Mouse (Mus musculus) forebrain, embryonic 10.5 days (tissue): ENCODE measurements around the gene Tada2a. TPM values are rescaled to one million over a fixed set of nuclear protein-coding genes. Genes with fewer than 3 reads are reported as not detected.

Source experiments
- DNase-seq: peaks from one replicate; pipeline ENCODE4 v3.0.0-alpha.2; 2017; ENCODE audit warnings: low spot score; ENCODE audit errors: extremely low spot score
- H3K27ac ChIP-seq: fragments of 300-500 bp; sonication (generic); 2 replicates; pipeline ENCODE4 v1.5.1; 2016; ENCODE audit warnings: mild to moderate bottlenecking
- H3K27me3 ChIP-seq: fragments of 300-500 bp; sonication (generic); 2 replicates; pipeline ENCODE4 v1.6.1; 2016; ENCODE audit warnings: mild to moderate bottlenecking; ENCODE audit not compliant: poor library complexity, severe bottlenecking
- H3K36me3 ChIP-seq: fragments of 300-500 bp; sonication (generic); replicated peaks from 2 replicates; pipeline ENCODE4 v1.6.1; 2016; ENCODE audit warnings: mild to moderate bottlenecking, moderate library complexity
- H3K4me1 ChIP-seq: fragments of 300-500 bp; sonication (generic); 2 replicates; pipeline ENCODE4 v1.6.1; 2016
- H3K4me3 ChIP-seq: fragments of 300-500 bp; sonication (generic); 2 replicates; pipeline ENCODE4 v1.5.1; 2016; ENCODE audit warnings: mild to moderate bottlenecking, moderate library complexity
- H3K9me3 ChIP-seq: fragments of 300-500 bp; sonication (generic); 2 replicates; pipeline ENCODE4 v1.6.1; 2016; ENCODE audit warnings: mild to moderate bottlenecking, moderate library complexity
- WGBS: fragments of 180-500 bp; shearing (Covaris S2); methylation state at CpG from one replicate; pipeline ENCODE4 v1.1.7; 2016; 5-methylcytosine and 5-hydroxymethylcytosine counted together
- polyA plus RNA-seq: library from polyadenylated mRNA; unstranded; fragments of >200 nt; fragmentation: Nextera tagmentation; extraction: Ambion mirVana; gene quantifications from 2 replicates; pipeline ENCODE4 v1.2.1, GENCODE M21; 2016

The Tada2a gene
- polyA plus RNA-seq, 1 experiment from 2014 or later, result 43.7 TPM

DNA sequence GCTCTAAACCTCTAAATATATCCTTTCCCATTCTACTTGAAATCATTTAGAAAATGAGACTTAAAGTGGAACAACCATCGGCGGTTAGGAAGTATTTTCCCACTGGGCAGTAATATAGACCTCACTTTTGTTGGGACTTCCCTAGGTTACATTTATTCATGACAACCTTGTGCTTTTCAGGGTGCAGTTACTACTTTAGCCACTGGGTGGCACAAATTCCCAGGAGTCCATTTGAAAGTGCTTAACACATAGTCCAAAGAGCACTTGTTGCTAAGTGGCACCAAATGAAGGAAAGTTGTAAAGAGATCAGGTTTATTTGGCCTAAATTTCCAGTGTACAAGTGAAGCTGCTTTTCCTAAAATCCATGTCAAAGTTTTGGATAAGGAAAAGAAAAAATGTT is 12.4 kb upstream of the Tada2a start:
- Histone ChIP-seq H3K9me3 (no peaks in the 10 kb centered on the region), H3K27me3 (no peaks in the 10 kb centered on the region), H3K4me3 (no peak overlapping the region), H3K4me1 (peaks cover 11% of the 10 kb centered on the region), H3K27ac (no peak overlapping the region), H3K36me3 (no peaks in the 10 kb centered on the region)
- peak; percentile 39 for DNase-seq
- 60% methylated on average over 2 of the region's 2 CpGs for WGBS

DNA sequence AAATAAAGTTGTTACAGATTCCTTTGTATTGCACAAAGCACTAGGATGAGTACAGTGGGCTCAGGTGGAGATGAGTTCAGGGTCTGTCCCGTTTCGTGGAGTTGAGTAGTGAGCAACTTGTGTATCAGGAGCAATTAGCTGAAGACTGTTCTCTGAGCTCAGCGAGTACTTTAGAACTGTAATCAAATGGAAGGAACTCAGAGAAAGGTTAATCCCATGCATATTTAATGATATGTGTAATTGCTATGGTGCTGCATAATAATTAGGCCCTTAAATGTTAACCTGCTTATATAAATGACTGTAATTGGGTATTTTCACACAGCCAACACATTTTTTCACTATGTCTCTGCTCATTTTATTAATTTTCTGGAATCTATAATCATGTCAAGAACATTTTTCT is 7.1 kb upstream of the Tada2a start:
- DNase-seq, result no peak
- no peak overlapping the region for H3K27ac ChIP-seq
- no peaks in the 10 kb centered on the region for H3K36me3 ChIP-seq
- peaks cover 6% of the 10 kb centered on the region for H3K4me1 ChIP-seq
- 86% methylated on average over 3 of the region's 3 CpGs for WGBS
- H3K9me3 ChIP-seq, result no peaks in the 10 kb centered on the region
- no peaks in the 10 kb centered on the region for H3K27me3 ChIP-seq
- no peak overlapping the region for H3K4me3 ChIP-seq

DNA sequence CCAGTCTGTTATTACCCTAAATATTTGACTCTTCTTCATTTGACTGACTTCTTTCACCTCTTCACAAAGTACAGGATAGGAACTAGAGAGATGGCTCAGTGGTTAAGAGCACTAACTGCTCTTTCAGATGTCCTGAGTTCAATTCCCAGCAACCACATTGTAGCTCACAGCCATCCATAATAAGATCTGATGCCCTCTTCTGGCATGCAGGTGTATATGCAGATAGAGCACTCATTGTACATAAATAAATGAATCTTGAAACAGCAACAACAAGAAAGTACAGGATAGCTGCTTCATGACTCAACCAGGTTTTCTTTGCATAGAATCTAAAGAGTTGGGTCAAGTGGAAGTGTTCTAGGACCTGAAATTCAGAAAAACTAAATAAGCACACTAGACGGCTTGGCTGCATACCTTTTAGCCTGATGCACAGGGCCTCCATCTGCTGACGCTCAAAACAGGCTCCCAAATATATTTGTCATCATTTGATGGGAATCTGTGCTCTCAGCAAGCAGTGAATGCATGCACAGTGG is 5.0 kb upstream of the Tada2a start:
- H3K4me3 ChIP-seq, result no peak overlapping the region
- no peak for DNase-seq
- no peaks in the 10 kb centered on the region for H3K36me3 ChIP-seq
- H3K9me3 ChIP-seq, result no peaks in the 10 kb centered on the region
- peaks cover 15% of the 10 kb centered on the region for H3K4me1 ChIP-seq
- H3K27ac ChIP-seq, result no peak overlapping the region
- no peaks in the 10 kb centered on the region for H3K27me3 ChIP-seq
- 96% methylated on average over 2 of the region's 2 CpGs for WGBS

DNA sequence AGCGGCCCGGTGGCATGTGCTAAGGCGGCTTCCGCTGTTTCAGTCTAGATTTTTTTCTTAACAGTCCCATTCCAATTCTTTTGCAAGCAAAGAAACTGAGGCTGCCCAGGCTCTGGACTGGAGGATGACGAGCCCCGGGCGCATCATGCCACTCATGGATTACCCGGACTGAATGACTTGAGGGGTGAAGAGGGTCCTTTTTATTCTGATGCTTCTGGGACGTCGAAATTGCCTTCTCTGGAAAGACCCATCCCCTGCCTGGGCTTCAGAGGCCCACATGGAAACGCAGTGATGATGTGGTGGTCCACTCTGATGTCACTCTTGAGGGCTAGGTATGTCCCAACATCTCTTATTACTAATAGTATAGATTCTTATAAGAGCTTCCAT is 392 bp upstream of the Tada2a start:
- WGBS, result 8% methylated on average over 11 of the region's 11 CpGs
- peaks cover 19% of the 10 kb centered on the region for H3K4me1 ChIP-seq
- peaks cover 28% of the 10 kb centered on the region for H3K36me3 ChIP-seq
- no peaks in the 10 kb centered on the region for H3K27me3 ChIP-seq
- no peaks in the 10 kb centered on the region for H3K9me3 ChIP-seq
- peak overlapping the region; percentile 68 for H3K4me3 ChIP-seq
- peak overlapping the region; percentile 95 for H3K27ac ChIP-seq
- DNase-seq, result no peak

DNA sequence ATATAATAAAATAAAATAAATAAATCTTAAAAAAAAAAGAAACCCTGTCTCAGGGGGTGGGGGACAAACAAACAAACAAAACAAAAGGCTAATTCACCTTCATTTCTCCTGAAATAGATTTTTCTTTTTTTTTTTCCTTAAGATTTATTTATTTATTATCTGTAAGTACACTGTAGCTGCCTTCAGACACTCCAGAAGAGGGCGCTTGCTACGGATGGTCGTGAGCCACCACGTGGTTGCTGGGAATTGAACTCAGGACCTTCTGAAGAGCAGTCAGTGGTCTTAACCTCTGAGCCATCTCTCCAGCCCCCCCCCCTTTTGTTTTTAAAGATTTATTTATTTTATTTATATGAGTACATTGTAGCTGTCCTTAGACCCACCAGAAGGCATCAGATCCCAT is 1.4 kb downstream of the Tada2a start:
- peak overlapping the region; percentile 68; the same call in 1 of the 2 replicates for H3K4me3 ChIP-seq
- H3K4me1 ChIP-seq, result peaks cover 19% of the 10 kb centered on the region
- DNase-seq, result no peak
- no peaks in the 10 kb centered on the region for H3K27me3 ChIP-seq
- H3K36me3 ChIP-seq, result peaks cover 45% of the 10 kb centered on the region
- H3K27ac ChIP-seq, result no peak overlapping the region
- WGBS, result 91% methylated on average over 4 of the region's 4 CpGs
- H3K9me3 ChIP-seq, result no peaks in the 10 kb centered on the region

DNA sequence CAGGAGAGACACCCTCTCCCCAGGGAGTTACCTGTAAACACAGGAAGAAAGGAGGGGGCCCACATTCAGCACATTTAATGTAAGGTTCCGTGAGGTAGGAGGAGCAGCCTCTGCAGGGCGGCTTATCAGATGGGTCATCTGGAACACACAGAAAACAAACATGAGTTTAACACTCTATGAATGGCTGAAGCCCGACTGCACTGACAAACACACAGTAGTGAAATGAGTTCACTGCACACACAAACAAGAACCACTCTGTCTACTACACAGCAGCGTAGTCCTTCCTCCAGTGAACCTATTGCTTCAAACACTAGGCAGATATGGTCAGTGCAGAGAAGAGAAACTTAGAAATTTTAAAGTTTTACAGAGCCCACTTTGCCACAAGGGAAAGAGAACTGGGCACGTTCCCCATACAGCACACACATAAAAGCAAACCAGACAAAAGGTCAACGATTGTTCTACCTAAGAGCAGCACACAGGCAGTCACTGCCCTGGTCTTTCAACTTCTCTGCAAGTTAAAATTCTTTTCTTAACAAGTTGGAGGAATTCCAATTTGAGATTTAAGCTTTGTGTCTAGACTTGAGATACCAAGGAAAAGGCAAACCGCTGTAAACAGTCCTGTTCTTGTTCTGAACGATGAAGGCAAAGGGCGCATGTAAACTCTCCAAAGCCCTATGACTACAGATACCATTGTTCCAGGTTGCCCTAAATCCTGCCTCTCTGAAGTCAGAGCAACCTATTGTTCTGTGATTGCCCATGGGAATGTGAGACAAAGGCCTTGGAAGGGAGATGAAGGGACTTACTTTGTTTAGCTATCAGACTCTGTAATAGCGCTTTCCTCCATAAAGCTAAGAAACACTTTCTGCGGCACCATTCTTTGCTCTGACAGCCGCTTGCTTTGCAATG is 8.1 kb downstream of the Tada2a start:
- H3K27ac ChIP-seq, result no peak overlapping the region
- no peak overlapping the region for H3K4me3 ChIP-seq
- no peaks in the 10 kb centered on the region for H3K9me3 ChIP-seq
- H3K4me1 ChIP-seq, result no peaks in the 10 kb centered on the region
- peaks cover 98% of the 10 kb centered on the region for H3K36me3 ChIP-seq
- H3K27me3 ChIP-seq, result no peaks in the 10 kb centered on the region
- no peak for DNase-seq
- WGBS, result 88% methylated on average over 12 of the region's 12 CpGs

DNA sequence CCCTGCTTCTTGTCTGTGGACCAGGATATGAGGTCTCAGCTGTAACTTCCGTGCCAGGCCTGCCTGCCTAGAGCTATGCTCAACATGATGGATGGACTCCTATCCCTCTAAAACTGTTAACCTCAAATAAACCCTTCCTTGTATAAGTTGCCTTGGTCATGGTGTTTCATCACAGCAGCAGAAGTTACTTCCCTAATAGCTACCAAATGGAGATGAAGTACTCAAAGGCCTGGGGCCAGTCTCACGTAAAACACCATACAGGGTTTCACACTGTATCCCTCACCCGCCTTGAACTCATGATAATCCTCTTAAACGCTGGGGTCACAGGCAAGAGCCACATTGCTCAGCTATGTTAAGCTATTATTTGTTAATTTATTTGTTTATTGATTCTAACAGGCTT is 12.0 kb downstream of the Tada2a start:
- H3K9me3 ChIP-seq, result no peaks in the 10 kb centered on the region
- peaks cover 96% of the 10 kb centered on the region for H3K36me3 ChIP-seq
- 92% methylated on average over 4 of the region's 4 CpGs for WGBS
- H3K27me3 ChIP-seq, result no peaks in the 10 kb centered on the region
- DNase-seq, result no peak
- no peak overlapping the region for H3K4me3 ChIP-seq
- H3K27ac ChIP-seq, result no peak overlapping the region
- no peaks in the 10 kb centered on the region for H3K4me1 ChIP-seq

DNA sequence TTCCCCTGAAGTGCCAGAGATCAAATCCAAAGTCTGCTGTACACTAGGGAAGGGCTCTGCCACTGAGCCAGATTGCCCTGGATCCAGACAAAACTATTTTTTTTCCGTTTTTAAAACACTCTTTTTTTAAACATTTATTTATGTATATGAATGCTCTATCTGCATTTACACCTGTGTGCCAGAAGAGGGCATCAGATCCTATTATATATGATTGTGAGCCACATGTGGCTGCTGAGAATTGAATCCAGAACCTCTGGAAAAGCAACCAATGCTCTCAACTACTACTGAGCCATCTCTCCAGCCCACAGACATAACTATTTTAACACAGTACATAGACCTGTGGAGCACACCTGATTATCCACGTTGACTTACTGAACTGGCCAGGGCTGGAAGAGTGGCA is 13.2 kb downstream of the Tada2a start:
- Histone ChIP-seq H3K27me3 (no peaks in the 10 kb centered on the region), H3K4me1 (no peaks in the 10 kb centered on the region), H3K9me3 (no peaks in the 10 kb centered on the region), H3K36me3 (peaks cover 95% of the 10 kb centered on the region), H3K4me3 (no peak overlapping the region), H3K27ac (no peak overlapping the region)
- no peak for DNase-seq
- 64% methylated on average over 2 of the region's 2 CpGs for WGBS

DNA sequence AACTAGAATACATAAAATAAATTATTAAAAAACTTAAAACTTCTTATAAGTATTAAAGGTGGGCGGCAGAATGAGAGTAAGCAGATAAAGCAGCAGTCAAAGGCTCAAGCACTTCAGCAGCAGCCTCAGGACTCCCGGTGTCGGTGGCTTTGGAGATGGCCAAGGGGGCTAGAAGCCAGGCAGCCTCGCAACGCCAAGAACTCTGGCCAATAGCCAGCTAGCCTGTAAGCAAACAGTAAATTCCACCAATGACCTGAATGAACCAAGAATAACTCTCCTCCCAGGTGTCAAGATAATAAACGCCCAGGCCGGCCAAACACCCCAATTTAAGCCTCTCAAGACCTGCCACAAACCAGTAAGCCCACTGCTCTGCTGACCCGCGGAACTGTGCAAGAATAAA is 13.8 kb downstream of the Tada2a start:
- DNase-seq, result no peak
- H3K4me3 ChIP-seq, result no peak overlapping the region
- H3K36me3 ChIP-seq, result peaks cover 95% of the 10 kb centered on the region
- 94% methylated on average over 9 of the region's 9 CpGs for WGBS
- no peaks in the 10 kb centered on the region for H3K27me3 ChIP-seq
- no peaks in the 10 kb centered on the region for H3K4me1 ChIP-seq
- no peaks in the 10 kb centered on the region for H3K9me3 ChIP-seq
- no peak overlapping the region for H3K27ac ChIP-seq

DNA sequence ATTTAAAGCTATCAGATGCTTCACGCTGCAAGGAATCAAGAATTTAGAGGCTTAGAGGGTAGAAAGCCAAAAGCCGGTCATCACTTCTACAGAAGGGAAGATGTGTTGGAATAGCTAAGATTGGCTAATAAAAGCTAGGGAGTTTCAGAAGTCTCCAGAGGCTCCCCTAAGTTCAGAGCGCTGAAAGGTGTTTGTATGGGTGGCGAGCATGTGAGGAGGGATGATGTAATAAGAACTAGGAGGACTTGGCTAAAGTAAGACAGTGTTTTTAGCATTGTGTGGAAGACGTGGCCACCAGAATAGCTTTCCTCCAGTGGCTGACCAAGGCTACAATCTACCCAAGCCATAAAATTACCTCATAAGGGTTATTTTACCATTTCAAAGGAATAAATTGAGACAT is 15.8 kb downstream of the Tada2a start:
- Histone ChIP-seq H3K4me3 (no peak overlapping the region), H3K36me3 (peaks cover 95% of the 10 kb centered on the region)
- WGBS, result 93% methylated on average over 5 of the region's 5 CpGs

DNA sequence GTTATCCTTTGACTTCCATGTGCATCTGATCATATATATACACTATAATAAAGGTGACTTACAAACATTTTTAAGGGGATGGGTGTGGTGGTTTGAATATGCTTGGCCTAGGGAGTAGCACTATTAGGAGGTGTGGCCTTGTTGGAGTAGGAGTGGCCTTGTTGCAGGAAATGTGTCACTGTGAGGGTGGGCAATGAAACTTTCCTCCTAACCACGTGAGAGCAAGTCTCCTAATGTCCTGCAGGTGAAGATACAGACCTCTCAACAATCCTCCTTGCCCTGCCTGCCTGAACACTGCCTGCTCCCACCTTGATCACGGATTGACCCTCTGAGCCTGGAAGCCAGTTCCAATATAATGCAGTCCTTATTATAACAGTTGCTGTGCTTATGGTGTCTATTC is 22.3 kb downstream of the Tada2a start:
- no peaks in the 10 kb centered on the region for H3K9me3 ChIP-seq
- no peak for DNase-seq
- no peak overlapping the region for H3K4me3 ChIP-seq
- no peaks in the 10 kb centered on the region for H3K27me3 ChIP-seq
- H3K27ac ChIP-seq, result no peak overlapping the region
- no peaks in the 10 kb centered on the region for H3K4me1 ChIP-seq
- H3K36me3 ChIP-seq, result peaks cover 100% of the 10 kb centered on the region
- WGBS, result 66% methylated on average over 2 of the region's 2 CpGs

More for the DNA sequence above, 15.8 kb downstream of the Tada2a start:
- Histone ChIP-seq H3K4me1 (no peaks in the 10 kb centered on the region), H3K27me3 (no peaks in the 10 kb centered on the region), H3K27ac (no peak overlapping the region), H3K9me3 (no peaks in the 10 kb centered on the region)
- DNase-seq, result no peak

DNA sequence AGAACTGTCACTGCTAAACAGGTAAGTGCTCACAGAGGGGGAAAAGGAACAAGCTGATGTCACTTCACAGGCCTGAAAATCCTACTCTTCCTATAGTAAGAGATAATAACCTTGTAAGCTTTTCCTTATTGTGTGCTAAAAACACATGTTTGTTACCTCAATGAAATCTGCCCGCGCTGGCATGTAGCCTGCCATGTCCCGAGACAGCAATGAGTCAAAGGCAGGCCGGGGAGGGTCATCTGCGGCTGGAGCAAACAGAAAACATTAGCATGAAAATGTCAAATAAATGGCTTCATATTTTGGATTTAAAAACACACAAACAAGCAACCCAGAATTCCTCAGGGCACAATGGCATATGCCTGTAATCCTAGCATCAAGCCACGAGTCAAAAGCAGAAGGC is 25.4 kb downstream of the Tada2a start:
- Histone ChIP-seq H3K36me3 (peaks cover 100% of the 10 kb centered on the region), H3K4me3 (no peak overlapping the region), H3K9me3 (no peaks in the 10 kb centered on the region), H3K27ac (no peak overlapping the region), H3K27me3 (no peaks in the 10 kb centered on the region), H3K4me1 (0 out of 2 replicates have a peak, but pooled peaks cover 5% of the 10 kb centered on the region)
- no peak for DNase-seq
- WGBS, result 94% methylated on average over 6 of the region's 6 CpGs

DNA sequence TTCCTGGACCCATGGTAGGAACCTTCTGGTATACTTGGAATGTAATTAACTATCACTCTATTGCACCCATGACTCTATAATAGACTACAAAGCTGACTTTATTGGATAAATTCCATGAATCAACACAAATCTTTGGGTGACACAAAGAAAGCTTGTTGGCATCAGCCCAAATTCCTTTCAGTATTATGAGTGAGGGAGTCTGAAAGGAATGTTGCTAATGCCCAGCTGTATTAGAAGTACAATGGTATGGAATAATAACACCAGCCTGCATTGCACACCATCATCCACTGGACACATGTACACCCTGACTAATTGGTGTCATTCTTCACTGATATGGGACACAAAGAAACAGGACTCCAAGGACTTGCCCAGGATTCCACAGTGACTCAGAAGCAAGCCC is 28.2 kb downstream of the Tada2a start:
- no peak overlapping the region for H3K27ac ChIP-seq

More for the DNA sequence above, 28.2 kb downstream of the Tada2a start:
- no peaks in the 10 kb centered on the region for H3K27me3 ChIP-seq
- 0 out of 2 replicates have a peak, but pooled peaks cover 5% of the 10 kb centered on the region for H3K4me1 ChIP-seq
- DNase-seq, result no peak
- no peak overlapping the region for H3K4me3 ChIP-seq
- no peaks in the 10 kb centered on the region for H3K9me3 ChIP-seq
- H3K36me3 ChIP-seq, result peaks cover 100% of the 10 kb centered on the region
